Mouse (Mus musculus) spleen, postnatal 0 days (tissue): ENCODE data around the gene Rab27a. TPM values are rescaled to one million over a fixed set of nuclear protein-coding genes. Genes with fewer than 3 reads are reported as not detected.

Experiments used
- polyA plus RNA-seq: library from polyadenylated mRNA; unstranded; fragments of >200 nt; fragmentation: Nextera tagmentation; extraction: Ambion mirVana; gene quantifications from 2 replicates; pipeline ENCODE4 v1.2.1, GENCODE M21; 2015

The Rab27a gene
- 11.1 and 15.8 TPM in 2 replicates for polyA plus RNA-seq

GRCm38 (mm10) chr9:73044146-73045079 is at the start of gene Rab27a:
Gene Rab27a, plus strand, starts transcription at chr9:73044854.

DNA sequence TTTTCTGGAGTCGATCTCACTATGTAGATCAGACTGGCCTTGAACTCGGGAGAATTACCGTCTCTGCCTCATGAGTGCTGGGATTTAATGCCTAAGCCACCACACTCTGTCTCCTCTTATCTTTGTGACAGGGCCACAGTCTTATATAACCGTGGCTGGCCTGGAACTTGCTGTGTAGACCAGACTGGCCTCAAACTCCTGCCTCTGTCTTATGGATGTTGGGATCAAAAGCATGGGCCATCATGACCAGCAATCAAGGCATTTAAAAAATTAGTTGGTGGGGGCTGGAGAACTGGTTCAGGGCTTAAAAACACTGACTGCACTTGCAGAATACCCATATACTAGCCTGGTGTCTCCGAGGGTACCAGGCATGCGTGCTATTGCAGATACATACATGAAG is 4.6 kb upstream of the Rab27a start, which contains the start of gene Pigb:
Pigb (minus strand) TSS at position 299 of the 400 bp plus-strand sequence.

DNA sequence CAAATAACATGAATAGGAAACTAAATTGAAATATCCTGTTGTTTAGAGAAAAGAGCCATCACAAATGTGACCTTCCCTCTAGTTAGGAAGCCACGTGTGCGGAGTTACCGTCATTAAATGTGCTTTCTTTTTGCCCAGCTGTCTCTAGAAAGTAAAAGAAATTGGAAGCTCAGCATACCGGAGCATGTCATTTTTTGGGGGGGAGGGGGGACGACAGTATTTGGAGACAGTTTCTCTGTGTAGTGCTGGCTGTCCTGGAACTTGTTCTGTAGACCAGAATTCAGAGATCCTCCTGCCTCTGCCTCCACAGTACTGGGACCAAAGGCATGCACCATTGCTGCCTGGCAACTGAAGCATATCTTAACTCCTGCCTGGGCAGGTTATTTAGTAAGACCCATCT is 56.9 kb downstream of the Rab27a start, which contains the start of gene Khdc3:
Khdc3 (plus strand) TSS at position 301 of the 400 bp plus-strand sequence.

GRCm38 (mm10) chr9:73102181-73102580 is 57.5 kb downstream of the Rab27a start, which contains the start of gene Gm20509:
Gene Gm20509, plus strand, starts transcription at chr9:73102470.

DNA sequence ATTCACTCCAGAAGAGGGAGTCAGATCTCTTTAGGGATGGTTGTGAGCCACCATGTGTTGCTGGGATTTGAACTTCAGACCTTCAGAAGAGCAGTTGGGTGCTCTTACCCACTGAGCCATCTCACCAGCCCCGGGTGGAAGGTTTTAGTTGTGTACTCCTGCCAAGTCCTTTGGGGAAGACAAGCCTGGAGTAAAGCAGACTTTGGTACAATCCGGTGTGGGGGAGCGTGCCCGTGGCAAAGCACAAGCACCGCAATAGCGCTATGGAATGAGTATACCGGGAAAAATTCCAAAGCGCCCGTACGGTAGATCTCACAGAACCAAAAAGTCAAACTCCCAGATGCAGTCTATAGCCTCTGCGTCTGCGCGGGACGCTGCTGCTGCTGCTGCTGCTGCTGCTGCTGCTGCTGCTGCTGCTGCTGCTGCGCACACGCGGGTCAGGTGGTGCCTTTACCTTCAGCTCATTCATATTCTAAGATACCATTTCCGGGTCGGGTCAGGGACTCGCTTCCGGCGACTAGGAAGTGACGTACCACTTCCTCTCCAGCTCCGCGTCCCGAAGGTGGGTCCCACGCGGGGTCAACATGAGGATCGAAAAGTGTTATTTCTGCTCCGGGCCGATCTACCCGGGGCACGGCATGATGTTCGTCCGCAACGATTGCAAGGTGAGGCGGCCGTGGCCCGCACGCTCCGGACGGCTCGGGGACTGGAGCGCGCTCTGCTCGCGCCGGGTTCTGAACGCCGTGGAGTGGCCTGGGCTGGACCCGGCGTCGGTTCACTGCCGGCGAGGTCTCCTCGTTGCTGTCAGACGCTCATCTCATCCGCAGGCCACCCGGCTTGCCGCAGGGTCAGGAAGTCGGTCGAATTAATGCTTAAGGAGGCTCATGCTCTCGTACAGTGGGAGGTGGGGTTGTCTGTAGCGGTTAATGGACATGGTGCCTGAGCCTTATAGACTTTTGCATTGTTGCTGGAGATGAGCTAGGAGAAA is 68.6 kb downstream of the Rab27a start, which contains the start of gene Rsl24d1:
Rsl24d1 (plus strand) TSS at position 508 of the 988 bp plus-strand sequence.

Other genes starting within 250 kb of the Rab27a start
- 0.14 and 0.25 TPM in 2 replicates for gene Prtg, start 238.0 kb upstream of the Rab27a start, polyA plus RNA-seq
- 0.70 and 0.99 TPM in 2 replicates for gene Pygo1, start 119.2 kb upstream of the Rab27a start, polyA plus RNA-seq
- gene Dyx1c1, start 86.1 kb upstream of the Rab27a start, polyA plus RNA-seq: 0.47 and 0.52 TPM in 2 replicates
- gene Gm44503, start 86.0 kb upstream of the Rab27a start, polyA plus RNA-seq: not detected in 2 replicates
- 5.4 TPM in 2 replicates for gene Ccpg1os, start 59.5 kb upstream of the Rab27a start, polyA plus RNA-seq
- gene Ccpg1, start 59.4 kb upstream of the Rab27a start, polyA plus RNA-seq: 23.4 and 28.8 TPM in 2 replicates
- 5.5 TPM in 2 replicates for gene Pigb, start 4.5 kb upstream of the Rab27a start, polyA plus RNA-seq
- 0.20 and 0.29 TPM in 2 replicates for gene Khdc3, start 57.0 kb downstream of the Rab27a start, polyA plus RNA-seq
- gene Gm20509, start 57.6 kb downstream of the Rab27a start, polyA plus RNA-seq: not detected in 2 replicates
- 78.3 and 81.8 TPM in 2 replicates for gene Rsl24d1, start 68.6 kb downstream of the Rab27a start, polyA plus RNA-seq